Mouse (Mus musculus) ovary, postnatal 36 days (tissue): ENCODE measurements around the gene Vstm2a.

Experiments used
- DNase-seq: peaks from one replicate; pipeline ENCODE4 v3.0.0; 2022; ENCODE audit warnings: low spot score, mixed read lengths

Vstm2a gene

GRCm38 (mm10) chr11:16257473-16257921 lies at the start of gene Vstm2a:
Gene Vstm2a, plus strand, starts transcription at chr11:16257724.
- peak; percentile 25 for DNase-seq

- DNase-seq, result no peak
Observed at GRCm38 (mm10) chr11:16257011-16257410, 513 bp upstream of the Vstm2a start.

- DNase-seq, result no peak
Observed at GRCm38 (mm10) chr11:16258300-16258699, 776 bp downstream of the Vstm2a start.

GRCm38 (mm10) chr11:16259876-16260275 lies 2.4 kb downstream of the Vstm2a start:
- no peak for DNase-seq

GRCm38 (mm10) chr11:16260764-16261578 lies 3.4 kb downstream of the Vstm2a start:
- DNase-seq, result peak; percentile 60

GRCm38 (mm10) chr11:16268396-16268795 lies 10.9 kb downstream of the Vstm2a start:
- DNase-seq, result no peak

GRCm38 (mm10) chr11:16290381-16290780 lies 32.9 kb downstream of the Vstm2a start:
- no peak for DNase-seq

- no peak for DNase-seq
Observed at GRCm38 (mm10) chr11:16292960-16293359, 35.4 kb downstream of the Vstm2a start.

GRCm38 (mm10) chr11:16296521-16296920 lies 39.0 kb downstream of the Vstm2a start:
- DNase-seq, result no peak

GRCm38 (mm10) chr11:16299492-16299891 lies 42.0 kb downstream of the Vstm2a start:
- DNase-seq, result no peak

- no peak for DNase-seq
Observed at GRCm38 (mm10) chr11:16299960-16300359, 42.4 kb downstream of the Vstm2a start.

GRCm38 (mm10) chr11:16300709-16301108 lies 43.2 kb downstream of the Vstm2a start:
- no peak for DNase-seq

GRCm38 (mm10) chr11:16315097-16315496 lies 57.6 kb downstream of the Vstm2a start:
- no peak for DNase-seq

GRCm38 (mm10) chr11:16345179-16345578 lies 87.7 kb downstream of the Vstm2a start:
- no peak for DNase-seq

GRCm38 (mm10) chr11:16345676-16346075 lies 88.2 kb downstream of the Vstm2a start:
- no peak for DNase-seq

GRCm38 (mm10) chr11:16351915-16352314 lies 94.4 kb downstream of the Vstm2a start:
- no peak for DNase-seq

GRCm38 (mm10) chr11:16354356-16354755 lies 96.8 kb downstream of the Vstm2a start:
- no peak for DNase-seq

- DNase-seq, result no peak
Observed at GRCm38 (mm10) chr11:16366852-16367587, 109.5 kb downstream of the Vstm2a start.

GRCm38 (mm10) chr11:16403627-16404026 lies 146.1 kb downstream of the Vstm2a start:
- DNase-seq, result no peak

GRCm38 (mm10) chr11:16411736-16412135 lies 154.2 kb downstream of the Vstm2a start:
- no peak for DNase-seq

GRCm38 (mm10) chr11:16412609-16413008 lies 155.1 kb downstream of the Vstm2a start:
- peak; percentile 8 for DNase-seq

- no peak for DNase-seq
Observed at GRCm38 (mm10) chr11:16413077-16413644, 155.6 kb downstream of the Vstm2a start.
